Mouse (Mus musculus) cerebellum, postnatal 25 days (tissue): ENCODE measurements around the gene Itgb7.
A peak's percentile ranks its signal among the peaks of the same experiment; 100 is the strongest.
"Not testable (repeated sequence)": the region's sequence is repeated elsewhere in the genome, so short reads cannot be mapped to it uniquely, and the experiment has no call there.

Experiments
- DNase-seq, 2 experiments: peaks; one replicate each; pipeline ENCODE4 v3.0.0; 2021; ENCODE audit warnings: mixed read lengths in 2 of 2

The Itgb7 gene

DNA sequence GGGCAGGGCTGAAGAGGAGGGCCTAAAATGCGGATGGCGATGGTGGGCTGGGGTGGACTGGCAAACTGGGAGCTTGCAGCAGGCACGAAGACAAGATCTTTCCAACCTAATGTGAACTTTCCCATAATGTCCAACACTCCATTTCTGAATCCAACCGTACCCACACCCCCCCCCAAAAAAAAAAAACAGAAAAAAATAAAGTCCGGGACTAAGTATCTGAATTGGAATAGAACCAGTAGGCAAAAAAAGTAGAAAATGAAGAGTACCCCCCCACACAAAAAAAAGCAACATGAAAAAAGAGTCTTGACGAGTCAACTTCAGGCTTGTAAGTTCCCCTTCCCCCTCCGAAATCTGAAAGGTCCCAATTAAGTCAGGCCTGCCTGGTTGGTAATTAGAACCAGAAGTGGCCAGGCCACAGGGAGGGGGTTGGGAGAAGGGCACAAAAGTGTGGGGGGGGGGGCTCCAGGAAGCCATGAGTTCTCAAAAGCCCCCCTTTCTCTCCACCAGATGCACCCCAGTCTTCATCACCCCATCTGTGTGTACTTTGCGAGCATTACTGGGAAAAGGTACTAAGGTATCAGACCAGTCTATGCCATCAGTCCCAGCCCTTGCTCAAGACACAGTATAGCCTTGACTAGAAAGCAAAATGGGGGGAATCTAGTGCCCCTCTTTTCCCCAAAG, 16.5 kb upstream of the Itgb7 start:
- no peak for DNase-seq

DNA sequence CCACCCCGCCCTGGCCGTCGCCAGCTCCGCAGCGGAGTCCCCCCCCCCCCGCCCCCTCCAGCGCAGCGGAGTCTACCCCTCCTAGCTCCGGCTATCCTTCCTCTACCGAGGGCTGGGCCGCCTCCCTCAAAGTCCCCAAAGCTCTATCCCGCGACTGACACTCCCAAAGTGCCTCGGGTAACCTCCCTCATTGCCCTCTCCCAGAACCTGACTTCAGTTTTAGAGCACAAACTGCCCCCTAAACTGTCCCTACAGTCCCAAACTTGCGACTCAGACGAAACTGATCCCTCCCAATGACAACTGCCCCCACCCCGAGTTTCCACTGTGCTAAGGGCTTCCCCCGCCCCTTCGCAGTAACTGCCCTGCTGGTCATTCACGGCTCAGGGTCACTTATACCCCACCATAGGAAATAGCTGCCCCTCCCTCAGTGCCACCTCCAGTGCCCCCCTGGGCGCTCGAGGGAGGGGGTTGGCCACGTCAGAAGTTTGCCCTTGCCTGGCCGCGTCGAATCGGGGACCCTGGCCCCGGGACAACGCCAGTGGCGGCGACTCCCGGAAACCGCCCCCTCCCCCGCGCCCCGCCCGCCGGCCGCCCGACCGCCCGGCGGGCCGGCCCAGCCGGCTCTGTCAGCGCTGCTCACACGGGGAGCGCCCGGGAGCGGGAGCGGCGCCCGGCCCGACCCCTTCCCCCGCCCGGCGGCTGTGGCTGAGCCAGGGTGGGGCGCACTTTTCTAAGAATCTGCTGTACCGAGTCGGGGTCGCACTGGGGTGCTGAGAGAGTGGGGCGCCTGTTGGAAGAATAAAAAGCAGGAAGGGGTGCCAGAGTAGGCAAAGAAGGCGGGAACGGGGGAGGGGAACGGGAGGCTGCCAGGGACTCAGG, 15.7 kb upstream of the Itgb7 start:
- DNase-seq, result peak in 1 of 2 experiments; percentile 50

DNA sequence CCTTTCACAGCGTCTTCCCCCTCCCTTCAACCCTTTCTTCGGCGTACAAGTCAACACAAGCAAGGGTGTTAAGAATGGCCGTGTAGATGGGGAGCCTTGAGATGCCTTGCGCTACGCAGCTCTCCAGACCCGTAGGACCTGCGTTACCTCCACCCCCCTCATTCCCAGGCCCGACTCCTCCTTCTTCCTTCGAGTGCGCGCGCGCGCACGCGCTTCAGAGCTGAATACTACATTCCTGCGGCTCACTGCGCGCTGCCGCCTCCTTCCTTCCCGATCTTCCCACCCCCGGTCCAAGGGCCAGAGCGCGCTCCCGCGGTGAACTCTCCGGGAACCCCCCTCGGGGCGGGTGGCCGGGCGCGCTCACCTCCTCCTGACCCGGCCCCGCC, 15.1 kb upstream of the Itgb7 start:
- DNase-seq, result peak; percentile 90 to 94

DNA sequence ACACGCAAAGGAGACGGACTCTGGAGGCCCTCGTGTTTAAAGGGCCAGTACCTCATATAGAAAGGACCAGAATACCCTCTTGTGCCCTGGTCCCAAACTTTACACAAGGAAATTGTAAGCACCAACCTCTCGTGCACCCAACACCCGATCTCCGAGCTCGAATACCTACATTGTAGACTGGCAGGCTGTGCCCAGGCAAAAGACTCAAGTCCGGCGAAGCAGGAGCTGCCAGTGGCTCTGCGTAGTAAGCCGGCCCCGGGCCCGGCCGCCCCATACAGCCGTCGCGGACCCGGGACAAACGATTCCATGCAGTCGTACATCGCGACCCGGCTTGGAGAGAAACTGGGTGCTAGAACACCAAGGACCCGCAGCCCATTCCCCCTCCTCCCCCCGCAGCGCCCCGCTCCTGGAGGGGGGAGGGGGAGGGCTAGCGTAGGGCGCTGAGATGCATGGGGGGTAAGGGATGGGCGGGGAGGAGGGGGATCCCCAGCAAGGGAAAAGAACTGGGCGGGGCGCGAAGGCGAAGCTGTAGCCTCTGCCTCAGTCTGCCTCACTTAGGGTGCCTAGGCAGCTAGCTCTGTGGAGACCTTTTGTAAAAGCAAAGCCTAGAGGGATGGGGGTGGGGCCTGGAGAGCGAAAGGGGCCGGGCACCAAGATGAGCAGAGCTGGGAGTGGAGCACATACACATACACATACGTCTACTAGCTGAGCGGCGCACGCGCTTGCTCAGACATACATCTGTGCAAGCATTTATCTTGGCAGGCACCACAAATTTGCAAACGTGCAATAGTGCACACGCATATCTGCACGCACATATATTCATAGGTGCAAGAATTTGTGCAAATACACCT, 14.4 kb upstream of the Itgb7 start:
- peak; percentile 74 to 78 for DNase-seq

DNA sequence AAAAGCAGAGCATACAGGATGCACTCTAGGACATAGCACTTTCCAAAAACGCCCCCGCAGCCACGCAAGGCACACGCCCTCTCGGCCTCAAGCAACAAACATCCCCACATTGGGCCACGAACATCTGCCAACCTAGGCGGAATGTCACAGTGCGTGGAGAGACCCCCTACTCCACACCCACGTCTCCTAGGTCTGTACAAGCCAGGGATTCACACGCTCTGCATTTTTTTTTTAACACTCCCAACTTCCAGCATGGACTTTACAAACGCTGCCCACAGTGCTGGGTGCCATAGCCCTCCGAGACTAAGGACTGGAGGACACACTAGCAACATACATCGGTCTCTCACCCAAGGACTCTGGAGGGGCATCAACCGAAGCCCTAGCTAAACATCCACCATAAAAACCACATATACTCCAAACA, 13.7 kb upstream of the Itgb7 start:
- DNase-seq, result no peak

DNA sequence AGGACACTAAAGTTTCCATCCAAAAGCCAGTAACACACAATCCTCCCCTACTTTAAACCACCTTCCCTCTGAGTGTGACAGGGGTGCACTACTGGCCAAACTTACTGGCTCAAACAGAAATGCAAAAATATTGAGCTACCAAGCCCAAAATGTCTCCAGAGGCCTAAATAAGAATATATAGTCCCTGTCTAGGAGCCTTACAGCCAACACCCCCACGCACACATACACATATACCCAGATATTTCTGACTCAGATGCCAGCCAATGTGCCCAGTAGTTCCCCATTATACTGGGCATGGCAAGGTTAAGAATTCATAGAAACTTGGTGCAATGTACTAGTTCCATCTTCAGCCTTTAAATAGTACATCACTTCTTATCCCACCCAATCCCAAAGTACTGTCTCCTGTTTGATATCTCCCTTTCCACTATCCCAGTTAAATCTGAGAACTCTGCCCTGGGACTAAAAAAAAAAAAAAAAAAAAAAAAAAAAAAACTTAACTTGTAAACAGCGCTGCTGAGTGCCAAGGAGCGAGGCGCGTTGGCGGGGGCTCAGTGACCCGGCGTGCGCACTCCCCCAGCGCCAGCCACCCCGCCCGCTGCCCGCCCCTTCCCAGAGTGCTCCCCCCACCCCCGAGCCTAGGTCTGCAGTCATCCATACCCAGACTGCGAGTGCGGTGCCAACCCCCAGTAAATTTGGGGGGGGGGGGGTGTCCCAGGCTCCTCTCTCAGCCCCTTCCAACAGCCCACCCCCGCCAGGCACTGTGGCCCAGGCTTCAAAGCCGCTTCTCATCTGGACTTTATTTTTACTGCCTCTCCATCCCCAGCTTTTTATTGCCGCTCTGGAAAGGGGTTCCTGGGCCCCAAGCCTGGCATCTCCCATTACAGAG, 12.8 kb upstream of the Itgb7 start:
- DNase-seq, result no peak

DNA sequence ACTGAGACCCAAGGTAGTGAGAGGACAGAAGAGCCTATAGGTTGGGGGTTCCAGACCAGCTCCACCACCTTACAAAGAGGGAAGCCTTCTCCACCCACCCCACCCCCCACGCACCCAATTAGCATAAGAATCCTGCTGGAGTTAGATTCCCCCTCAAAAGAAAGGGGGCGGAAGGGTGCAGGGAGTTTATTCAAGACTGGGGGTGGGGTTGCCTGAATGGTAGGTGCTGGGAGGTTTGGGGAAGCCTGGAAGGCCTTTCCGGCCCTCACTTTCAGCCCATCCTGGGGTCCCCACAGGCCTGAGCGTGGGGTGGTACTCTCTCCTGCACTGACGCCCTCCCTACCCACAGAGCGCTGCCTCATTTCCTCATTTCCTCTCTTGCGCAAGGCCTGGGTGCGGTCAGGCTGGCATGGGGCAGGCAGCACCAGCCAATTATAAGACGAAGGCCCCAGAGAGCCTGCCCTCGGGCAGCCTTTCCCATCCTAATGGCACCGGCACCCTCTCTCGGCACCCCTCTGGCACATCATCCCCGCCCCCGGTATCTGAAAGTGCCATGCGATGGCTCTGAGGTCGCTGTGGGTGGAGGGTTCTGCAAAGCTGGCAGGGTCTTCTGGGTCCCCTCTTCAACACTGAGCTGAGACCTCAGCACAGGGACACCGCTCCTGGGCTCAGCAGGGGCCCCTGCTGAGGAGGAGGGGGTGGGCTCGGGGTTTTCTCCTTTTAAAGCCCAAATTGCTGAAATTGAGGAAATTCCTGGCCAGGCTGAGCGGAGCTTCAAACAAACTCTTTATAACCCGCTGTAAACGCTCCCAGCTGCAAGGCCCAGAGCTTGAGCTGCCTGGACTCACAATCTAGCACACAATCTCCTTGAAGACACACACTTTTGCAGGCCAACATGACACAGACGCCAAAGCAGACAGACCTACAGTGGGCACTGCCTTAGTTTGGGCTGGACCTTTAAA, 11.8 kb upstream of the Itgb7 start:
- no peak for DNase-seq

DNA sequence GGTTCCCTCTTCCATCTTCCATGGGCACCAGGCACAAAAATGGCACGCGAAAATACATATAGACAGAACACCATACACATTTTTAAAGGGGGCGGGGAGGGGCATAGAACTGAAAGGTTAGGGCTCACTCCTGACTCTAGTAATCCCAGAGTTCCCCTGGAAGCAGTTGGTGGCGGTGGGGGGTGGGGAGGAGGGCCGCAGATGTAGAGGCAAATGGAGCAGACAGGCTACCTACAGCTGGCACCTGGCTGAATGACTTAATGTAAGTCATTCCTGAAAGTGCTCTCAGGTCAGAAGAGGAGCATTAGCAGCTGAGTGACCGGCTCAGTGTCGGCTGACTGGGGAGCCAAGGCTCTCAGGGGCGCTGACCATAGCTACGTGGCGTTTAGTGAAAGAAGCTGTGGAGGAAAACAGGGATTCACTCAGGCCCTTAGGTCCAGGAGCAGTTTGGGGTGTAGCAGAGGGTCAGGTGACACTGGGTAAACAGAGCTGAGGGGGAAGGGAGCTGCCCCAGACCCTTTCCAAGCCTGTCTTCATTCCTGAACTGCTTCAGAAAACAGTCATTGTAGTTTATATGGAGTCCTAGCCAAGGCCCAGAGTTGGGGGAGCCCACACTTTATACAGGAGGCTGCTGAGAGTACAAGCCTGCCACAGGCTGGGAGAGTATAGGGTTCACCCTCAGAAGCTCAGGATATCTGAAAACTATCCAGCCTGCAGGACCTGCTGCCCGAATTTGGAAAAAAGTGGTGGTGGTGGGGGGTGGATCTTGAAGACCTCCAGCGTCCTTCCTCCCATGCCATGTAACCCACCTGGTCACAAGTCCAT, 10.9 kb upstream of the Itgb7 start:
- DNase-seq, result no peak

DNA sequence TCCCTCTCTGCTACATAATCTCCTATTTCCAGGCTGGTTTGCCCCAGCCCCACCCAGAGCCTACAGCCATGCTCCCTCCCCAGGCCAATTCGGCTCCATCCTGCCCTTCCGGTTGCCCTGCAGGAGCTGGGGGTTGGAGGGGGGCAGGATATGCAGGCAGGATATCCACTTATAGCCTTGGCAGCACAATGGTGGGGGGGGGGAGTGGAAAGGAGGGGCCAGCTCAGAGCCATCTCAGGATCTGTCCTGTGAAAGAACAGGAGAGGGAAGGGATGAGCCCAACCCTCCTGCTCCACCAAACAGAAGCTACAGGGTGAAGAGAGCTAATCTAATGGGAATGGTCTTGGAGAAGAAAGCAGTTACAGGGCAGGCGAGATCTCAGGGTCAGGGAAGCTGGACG, 8.9 kb upstream of the Itgb7 start:
- no peak for DNase-seq

DNA sequence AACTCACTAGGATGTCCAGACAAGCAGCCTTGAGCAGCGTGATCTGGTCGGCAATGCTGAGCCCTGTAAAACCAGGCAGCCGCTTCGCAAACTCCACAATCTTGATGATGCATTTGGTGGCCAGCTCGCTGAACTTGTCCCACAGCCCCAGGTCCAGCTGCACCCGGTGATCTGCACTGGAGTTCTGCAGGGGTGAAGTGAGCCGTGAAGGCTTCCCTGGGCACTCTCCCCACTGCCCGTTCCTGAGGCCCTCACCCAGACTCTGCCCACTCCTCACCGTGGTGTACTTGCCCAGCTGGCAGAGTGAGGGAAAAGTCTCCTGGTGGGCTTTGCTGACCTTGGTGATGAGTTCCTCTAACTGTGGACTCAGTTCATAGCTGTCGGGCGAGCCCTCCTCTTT, 8.1 kb upstream of the Itgb7 start:
- DNase-seq, result no peak

DNA sequence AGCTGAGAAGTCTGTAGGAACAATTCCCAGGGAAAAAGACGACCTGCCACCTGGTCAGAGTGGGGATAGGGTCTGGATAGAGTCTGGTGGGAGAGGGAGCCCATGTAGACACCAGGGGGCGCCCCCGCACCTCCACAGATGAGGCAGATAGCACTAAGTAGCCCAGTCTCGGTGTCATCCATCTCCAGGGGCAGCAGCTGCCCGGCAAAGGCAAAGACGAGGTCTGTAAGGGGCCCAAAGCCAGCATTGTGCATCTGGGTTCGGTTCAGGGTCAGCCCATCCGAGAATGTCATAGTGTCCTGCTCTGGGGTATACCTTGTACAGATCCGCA, 7.5 kb upstream of the Itgb7 start:
- DNase-seq, result peak; percentile 78 to 86

DNA sequence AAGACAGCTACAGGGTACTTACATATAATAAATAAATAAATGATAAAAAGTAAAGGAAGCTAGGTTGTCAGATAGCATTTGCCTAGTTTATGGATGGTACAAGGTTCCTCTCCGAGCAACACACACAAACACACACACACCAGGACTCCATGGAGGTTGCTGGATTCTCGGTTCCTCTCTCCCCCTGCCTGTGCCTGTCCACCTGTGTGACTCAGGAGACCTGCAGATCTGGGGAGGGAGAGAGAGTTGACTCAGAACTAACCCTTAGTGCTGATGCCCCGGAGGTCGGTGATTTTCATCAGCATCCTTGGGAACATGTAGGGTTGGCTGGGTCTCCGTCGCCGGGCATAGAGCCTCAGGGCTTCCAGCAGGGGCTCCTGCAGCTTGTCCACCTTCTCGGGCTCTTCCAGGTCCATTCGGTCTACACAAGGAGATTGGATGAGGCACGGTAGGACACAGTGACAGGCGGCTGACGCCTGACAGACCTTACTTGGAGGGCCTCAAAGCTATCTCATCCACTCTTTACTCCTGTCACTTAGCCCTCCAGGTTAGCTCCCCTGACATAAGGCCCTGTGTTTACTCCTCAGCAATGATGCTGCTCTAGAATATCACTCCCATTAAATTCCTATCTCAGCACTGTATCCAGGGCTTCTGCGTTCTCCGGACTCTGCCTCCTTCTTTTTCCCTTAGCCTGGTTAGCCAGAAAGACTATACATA, 7.0 kb upstream of the Itgb7 start:
- DNase-seq, result no peak

DNA sequence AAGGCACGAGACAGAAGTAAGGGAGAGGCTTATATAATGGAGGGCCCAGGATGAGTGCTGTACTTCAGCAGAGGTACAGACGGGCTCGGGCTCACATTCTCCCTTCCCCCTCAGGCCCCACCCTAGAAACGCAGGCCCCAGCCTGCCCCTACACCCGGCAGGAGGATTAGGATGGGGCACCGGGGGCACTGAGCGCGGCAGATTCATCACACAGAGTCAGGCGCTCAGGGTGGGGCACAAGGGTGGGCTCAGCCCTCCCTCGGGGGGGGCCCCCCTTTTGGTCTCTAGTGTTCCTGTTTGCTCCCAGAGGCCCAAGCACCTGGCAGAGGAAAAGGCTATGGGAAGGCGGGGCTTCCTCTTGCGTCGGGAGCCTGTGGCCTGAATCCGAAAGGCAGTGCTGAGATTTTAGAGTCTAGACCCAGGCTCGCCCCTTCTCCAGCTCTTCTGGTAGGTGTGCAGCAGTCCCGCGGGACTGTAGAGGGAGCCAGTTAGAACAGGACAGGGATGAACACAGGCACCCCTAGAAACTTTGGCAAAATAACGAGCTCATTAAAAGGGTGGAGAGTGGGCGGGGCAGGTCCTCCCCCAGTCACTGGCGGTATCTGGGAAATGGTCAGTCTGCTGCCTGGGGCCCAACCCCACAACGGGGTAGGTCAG, 3.8 kb upstream of the Itgb7 start:
- no peak for DNase-seq

DNA sequence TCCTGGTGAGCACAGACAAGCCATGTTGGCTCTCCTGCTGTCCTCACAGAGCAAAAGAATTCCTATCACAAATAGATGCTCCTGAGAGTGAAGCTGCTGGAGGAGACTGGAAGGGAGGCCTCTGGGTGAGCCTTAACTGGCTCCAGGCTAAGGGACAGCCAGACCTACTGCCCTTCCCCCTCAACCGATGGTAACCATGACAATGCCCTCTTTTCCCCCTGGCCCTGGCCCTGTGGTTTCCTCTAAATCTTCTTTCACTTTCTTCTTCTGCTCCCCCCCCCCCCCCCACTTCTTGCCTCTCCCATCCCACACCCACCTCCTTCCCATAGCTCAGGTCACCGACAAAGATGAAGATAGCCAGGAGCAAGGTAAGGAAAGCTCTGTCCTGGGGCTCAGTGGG, 2.2 kb upstream of the Itgb7 start:
- no peak for DNase-seq

DNA sequence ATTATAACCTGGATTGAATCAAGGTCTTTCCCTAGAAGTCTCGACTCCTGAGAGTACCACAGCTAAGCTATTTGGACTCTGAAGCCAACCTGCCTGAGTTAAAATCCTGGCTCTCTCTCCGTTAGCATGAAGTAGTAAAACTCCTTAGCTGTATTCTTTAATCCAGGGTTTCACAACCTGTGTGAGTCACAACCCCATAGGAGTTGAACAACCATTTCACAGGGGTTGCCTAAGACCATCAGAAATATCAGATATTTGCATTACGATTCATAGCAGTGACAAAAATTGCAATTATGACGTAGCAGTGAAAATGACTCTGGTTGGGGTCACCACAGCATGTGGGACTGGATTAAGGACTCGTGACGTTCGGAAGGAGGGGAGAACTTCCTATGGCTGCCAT, 1.0 kb upstream of the Itgb7 start:
- no peak for DNase-seq

DNA sequence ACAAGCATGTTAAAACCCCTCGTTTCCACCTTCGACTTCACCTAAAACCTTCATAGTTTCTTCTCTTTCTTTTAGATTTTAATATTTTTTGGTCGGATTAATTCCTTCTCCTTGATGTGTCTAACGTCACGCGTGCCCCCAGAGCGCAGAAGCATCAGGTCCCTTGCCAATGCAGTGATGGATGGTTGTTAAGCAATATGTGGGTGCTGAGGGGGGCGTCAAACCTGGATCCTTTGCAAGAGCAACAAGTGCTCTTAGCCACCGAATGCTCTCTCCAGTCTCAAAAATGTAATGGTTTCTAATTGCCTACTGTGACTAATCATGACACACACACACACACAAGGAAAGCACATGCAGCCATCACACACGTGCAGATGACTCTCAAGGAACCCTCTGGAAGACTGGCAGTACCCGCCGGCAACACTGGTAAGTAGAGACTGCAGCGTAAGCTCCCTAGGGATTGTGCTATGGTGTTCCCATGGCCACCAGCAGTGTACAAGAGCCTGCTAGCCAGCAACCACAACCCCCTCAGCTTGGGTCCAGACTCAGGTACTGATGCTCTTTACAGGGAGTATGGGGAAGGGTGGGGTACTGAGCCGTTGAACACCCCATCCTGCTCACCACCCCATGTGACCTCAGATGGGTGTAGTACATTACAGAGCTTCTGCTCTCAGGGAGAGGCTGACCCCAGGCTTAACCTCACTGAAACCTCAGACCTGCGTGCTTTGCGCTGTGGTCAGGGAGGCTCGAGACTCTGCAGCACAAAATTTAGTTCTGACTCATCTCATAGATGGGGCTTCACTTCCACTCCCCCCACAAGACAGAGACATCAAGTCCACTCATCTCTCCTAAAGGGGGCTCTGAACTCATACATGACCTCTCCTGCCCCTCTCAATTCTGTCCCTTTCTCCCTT, 1.1 kb downstream of the Itgb7 start:
- DNase-seq, result no peak

DNA sequence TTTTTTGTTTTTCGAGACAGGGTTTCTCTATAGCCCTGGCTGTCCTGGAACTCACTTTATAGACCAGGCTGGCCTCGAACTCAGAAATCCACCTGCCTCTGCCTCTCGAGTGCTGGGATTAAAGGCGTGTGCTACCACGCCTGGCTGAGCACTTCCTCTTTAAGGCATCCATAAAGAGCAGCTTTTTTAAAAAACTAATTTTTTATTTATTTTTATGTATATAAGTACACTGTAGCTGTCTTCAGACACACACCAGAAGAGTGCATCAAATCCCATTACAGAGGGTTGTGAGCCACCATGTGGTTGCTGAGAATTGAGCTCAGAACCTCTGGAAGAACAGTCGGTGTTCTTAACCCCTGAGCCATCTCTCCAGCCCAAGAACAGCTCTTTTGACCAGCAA, 6.1 kb downstream of the Itgb7 start:
- DNase-seq, result not testable (repeated sequence)
